Comparison of ENCODE assay signal across 10 mouse cellular contexts in the genomic region with DNA sequence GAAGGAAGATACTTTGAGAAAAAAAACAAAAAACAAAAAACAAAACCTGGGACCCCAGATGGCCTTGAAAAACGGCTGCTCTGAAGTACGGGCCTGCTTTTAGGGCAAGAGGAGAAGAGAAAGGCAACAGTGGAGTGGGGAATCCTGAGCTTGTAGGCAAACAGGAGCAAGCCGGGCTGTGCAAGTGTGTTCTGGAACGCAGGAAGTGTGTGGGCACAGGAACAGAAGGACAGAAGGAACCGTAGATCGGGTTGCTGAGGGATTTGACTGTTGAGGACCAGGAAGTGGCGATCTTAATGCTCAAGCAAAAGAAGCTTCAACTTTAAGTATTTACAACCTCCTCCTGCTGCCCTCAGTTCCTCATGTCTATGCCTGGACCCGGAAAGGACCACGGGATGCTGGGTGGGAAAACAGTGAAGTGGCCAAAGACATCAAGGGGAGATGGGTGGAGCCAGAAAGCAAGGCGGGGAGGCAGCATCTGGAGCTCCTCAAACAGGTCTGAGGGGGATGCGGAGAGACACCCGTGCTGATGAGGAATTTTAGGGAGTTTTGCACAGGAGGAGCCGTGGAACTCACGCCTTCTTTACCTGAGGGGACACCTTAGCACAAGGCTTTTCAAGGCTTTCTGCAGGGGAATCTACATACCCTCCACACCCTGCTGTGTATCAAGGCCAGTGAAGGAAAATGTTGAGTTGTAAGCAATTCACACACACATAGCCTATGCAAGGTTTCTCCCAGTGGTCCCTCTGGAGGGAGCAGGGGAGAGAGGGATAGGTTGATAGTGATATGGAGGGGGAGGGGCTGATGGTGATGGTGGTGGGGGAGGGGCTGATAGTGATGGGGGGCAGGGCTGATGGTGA. TPM values are rescaled to one million over a fixed set of nuclear protein-coding genes. Genes with fewer than 3 reads are reported as not detected.
A peak's percentile ranks its signal among the peaks of the same experiment; 100 is the strongest.
DNase-seq lines count a peak whose midpoint lies in the region; ATAC-seq and TF ChIP-seq lines count a peak whose summit lies in the region.
"Had no signal": no experiment of that assay in that cellular context is flagged by ENCODE, and none has a peak within 500 bp of the region (broad histone marks: within the 10 kb centered on the region; RNA-seq: fewer than 3 reads in every experiment).

No protein-coding gene starts in this region.

- H3K9ac ChIP-seq in midbrain, postnatal 0 days (replicated peaks; ENCODE audit: low read length, poor library complexity, severe bottlenecking) = no peak overlapping the region
- no peak overlapping the region for H3K9ac ChIP-seq in midbrain, embryonic 16.5 days (ENCODE audit: low read depth, low read length)

- no peaks in the 10 kb centered on the region for H3K36me3 ChIP-seq in midbrain, postnatal 0 days (ENCODE audit: insufficient read depth, low read length)
- no peaks in the 10 kb centered on the region for H3K36me3 ChIP-seq in midbrain, embryonic 16.5 days (ENCODE audit: control insufficient read depth, insufficient read depth, low read length)
- no peaks in the 10 kb centered on the region for H3K36me3 ChIP-seq in heart, embryonic 10.5 days
- H3K36me3 ChIP-seq: midbrain, embryonic 10.5 days had no signal

- no peak overlapping the region for H3K27ac ChIP-seq in midbrain, postnatal 0 days (ENCODE audit: low read depth, low read length)
- no peak overlapping the region for H3K27ac ChIP-seq in midbrain, embryonic 16.5 days (ENCODE audit: low read length)
- H3K27ac ChIP-seq in heart, embryonic 10.5 days = peak overlapping the region; percentile 78
- H3K27ac ChIP-seq: midbrain, embryonic 10.5 days had no signal

- no peaks in the 10 kb centered on the region for H3K27me3 ChIP-seq in midbrain, postnatal 0 days (ENCODE audit: insufficient read depth, low read length)
- H3K27me3 ChIP-seq in midbrain, embryonic 16.5 days (ENCODE audit: control insufficient read depth, insufficient read depth, low read depth, low read length) = no peaks in the 10 kb centered on the region
- no peaks in the 10 kb centered on the region for H3K27me3 ChIP-seq in heart, embryonic 10.5 days (ENCODE audit: insufficient read depth, poor library complexity, severe bottlenecking)
- H3K27me3 ChIP-seq: Patski had no signal

- H3K4me2 ChIP-seq in midbrain, postnatal 0 days (ENCODE audit: low read depth, low read length, poor library complexity, severe bottlenecking) = no peak overlapping the region
- no peak overlapping the region for H3K4me2 ChIP-seq in midbrain, embryonic 16.5 days (ENCODE audit: low read length)

- WGBS in midbrain, postnatal 0 days = 54% methylated on average over 14 of the region's 14 CpGs
- 48% methylated on average over 14 of the region's 14 CpGs for WGBS in midbrain, embryonic 16.5 days
- 27% methylated on average over 14 of the region's 14 CpGs for WGBS in heart, embryonic 10.5 days

- ATAC-seq in midbrain, postnatal 0 days (ENCODE audit: low FRiP score) = 0 out of 2 replicates have a peak, but pooled peaks have one; percentile 38
- no peak for ATAC-seq in midbrain, embryonic 16.5 days
- ATAC-seq: Patski had no signal

- no peaks in the 10 kb centered on the region for H3K4me1 ChIP-seq in midbrain, postnatal 0 days (ENCODE audit: insufficient read depth, low read length)
- H3K4me1 ChIP-seq in midbrain, embryonic 16.5 days (ENCODE audit: control insufficient read depth, insufficient read depth, low read length) = no peaks in the 10 kb centered on the region
- peaks cover 29% of the 10 kb centered on the region for H3K4me1 ChIP-seq in heart, embryonic 10.5 days

- DNase-seq in midbrain, postnatal 0 days (ENCODE audit: low spot score) = no peak
- DNase-seq in heart, embryonic 10.5 days (ENCODE audit: low spot score) = no peak
- peak; percentile 10 to 12 for DNase-seq in kidney, postnatal 36 days
- peak; percentile 8 for DNase-seq in telencephalon, adult 2 months (ENCODE audit: low read depth, low spot score)
- no peak for DNase-seq in thymus, adult 18-20 months
- DNase-seq in thymus, postnatal 10 days (ENCODE audit: low spot score in 2 of 2) = no peak
- DNase-seq: thymus, postnatal 14 days had no signal

- TF ChIP-seq CTCF in midbrain, postnatal 0 days (IDR thresholded peaks at IDR 0.05) = no peak

- H3K4me3 ChIP-seq in midbrain, postnatal 0 days (ENCODE audit: low read depth, low read length) = no peak overlapping the region
- H3K4me3 ChIP-seq in midbrain, embryonic 16.5 days (ENCODE audit: low read depth, low read length) = no peak overlapping the region
- H3K4me3 ChIP-seq in heart, embryonic 10.5 days = 0 out of 2 replicates have a peak overlapping the region, but pooled peaks have one; percentile 3
- H3K4me3 ChIP-seq: midbrain, embryonic 10.5 days had no signal

- H3K9me3 ChIP-seq in midbrain, postnatal 0 days (ENCODE audit: low read length) = no peaks in the 10 kb centered on the region
- no peaks in the 10 kb centered on the region for H3K9me3 ChIP-seq in midbrain, embryonic 16.5 days (replicated peaks; ENCODE audit: control insufficient read depth, low read length, poor library complexity, severe bottlenecking)
- H3K9me3 ChIP-seq in heart, embryonic 10.5 days = no peaks in the 10 kb centered on the region
- H3K9me3 ChIP-seq: midbrain, embryonic 10.5 days had no signal

RNA-seq across cellular contexts. Expression of a gene that starts 11.2 kb away (rescaled TPM):
- 3.0 and 4.1 TPM in 2 replicates for total RNA-seq in midbrain, postnatal 0 days (2014; rRNA removed)
- 1.7 and 1.9 TPM in 2 replicates for polyA plus RNA-seq in midbrain, postnatal 0 days (2015; fragmentation: Nextera tagmentation; extraction: Ambion mirVana)
- polyA plus RNA-seq in midbrain, embryonic 16.5 days (2015; fragmentation: Nextera tagmentation; extraction: Ambion mirVana) = 1.9 and 2.3 TPM in 2 replicates
- 14.0 and 26.0 TPM in 2 replicates for polyA plus RNA-seq in heart, embryonic 10.5 days (2016; fragmentation: Nextera tagmentation; extraction: Ambion mirVana)
- polyA plus RNA-seq: Patski had no signal

RNA-seq across cellular contexts. Expression of a gene that starts 40.9 kb away (rescaled TPM):
- 0.14 and 0.27 TPM in 2 replicates for total RNA-seq in midbrain, postnatal 0 days (2014; rRNA removed)
- 0.43 and 0.74 TPM in 2 replicates for polyA plus RNA-seq in midbrain, postnatal 0 days (2015; fragmentation: Nextera tagmentation; extraction: Ambion mirVana)
- 0.67 and 0.90 TPM in 2 replicates for polyA plus RNA-seq in midbrain, embryonic 16.5 days (2015; fragmentation: Nextera tagmentation; extraction: Ambion mirVana)
- polyA plus RNA-seq in heart, embryonic 10.5 days (2016; fragmentation: Nextera tagmentation; extraction: Ambion mirVana) = 1.3 and 2.2 TPM in 2 replicates

RNA-seq across cellular contexts. Expression of a gene that starts 41.1 kb away (rescaled TPM):
- total RNA-seq in midbrain, postnatal 0 days (2014; rRNA removed) = 13.2 and 13.5 TPM in 2 replicates
- polyA plus RNA-seq in midbrain, postnatal 0 days (2015; fragmentation: Nextera tagmentation; extraction: Ambion mirVana) = 10.1 and 10.8 TPM in 2 replicates
- polyA plus RNA-seq in midbrain, embryonic 16.5 days (2015; fragmentation: Nextera tagmentation; extraction: Ambion mirVana) = 10.0 and 11.0 TPM in 2 replicates
- polyA plus RNA-seq in heart, embryonic 10.5 days (2016; fragmentation: Nextera tagmentation; extraction: Ambion mirVana) = 8.6 and 10.3 TPM in 2 replicates

Comparison
In these comparisons a context has a peak if more than half of its experiments do, and no peak if none do; other contexts are left out.
1. DNase-seq: peak in kidney, postnatal 36 days (2 of 2) and telencephalon, adult 2 months (single experiment); none in midbrain, postnatal 0 days (single experiment), heart, embryonic 10.5 days (single experiment), thymus, adult 18-20 months (0 of 2) and thymus, postnatal 10 days (0 of 2).